Mouse (Mus musculus) hindbrain, embryonic 12.5 days (tissue): ENCODE measurements around the gene A930002H24Rik. TPM values are rescaled to one million over a fixed set of nuclear protein-coding genes. Genes with fewer than 3 reads are reported as not detected.

Experiments
- ATAC-seq: fragments of 200-750 bp; cut with Nextera tagmentation; 2 replicates; pipeline ENCODE4 v1.8.0; 2017; ENCODE audit warnings: moderate TSS enrichment; ENCODE audit not compliant: low FRiP score
- H3K27ac ChIP-seq: fragments of 300-500 bp; sonication (generic); 2 replicates; pipeline ENCODE4 v1.5.1; 2016; ENCODE audit warnings: mild to moderate bottlenecking
- H3K27me3 ChIP-seq: fragments of 300-500 bp; sonication (generic); 2 replicates; pipeline ENCODE4 v1.6.1; 2016; ENCODE audit warnings: mild to moderate bottlenecking
- H3K36me3 ChIP-seq: fragments of 300-500 bp; sonication (generic); 2 replicates; pipeline ENCODE4 v1.6.1; 2016; ENCODE audit warnings: mild to moderate bottlenecking
- H3K4me1 ChIP-seq: fragments of 300-500 bp; sonication (generic); 2 replicates; pipeline ENCODE4 v1.6.1; 2016
- H3K4me2 ChIP-seq: fragments of 300-500 bp; sonication (generic); replicated peaks from 2 replicates; pipeline ENCODE4 v1.6.1; 2016; ENCODE audit warnings: mild to moderate bottlenecking
- H3K4me3 ChIP-seq: fragments of 300-500 bp; sonication (generic); 2 replicates; pipeline ENCODE4 v1.5.1; 2016; ENCODE audit warnings: mild to moderate bottlenecking
- H3K9ac ChIP-seq: fragments of 300-500 bp; sonication (generic); 2 replicates; pipeline ENCODE4 v1.6.1; 2016; ENCODE audit warnings: mild to moderate bottlenecking, moderate library complexity
- H3K9me3 ChIP-seq: fragments of 300-500 bp; sonication (generic); replicated peaks from 2 replicates; pipeline ENCODE4 v1.6.1; 2016; ENCODE audit warnings: mild to moderate bottlenecking
- WGBS: fragments of 180-500 bp; shearing (Covaris S2); methylation state at CpG from one replicate; pipeline ENCODE4 v1.1.7; 2016; 5-methylcytosine and 5-hydroxymethylcytosine counted together
- polyA plus RNA-seq: library from polyadenylated mRNA; unstranded; fragments of >200 nt; fragmentation: Nextera tagmentation; extraction: Ambion mirVana; gene quantifications from 2 replicates; pipeline ENCODE4 v1.2.1, GENCODE M21; 2016

The A930002H24Rik gene
- polyA plus RNA-seq, 1 experiment from 2014 or later, result 2.8 TPM

- Histone ChIP-seq H3K9ac (no peak overlapping the region), H3K36me3 (no peaks in the 10 kb centered on the region), H3K27me3 (no peaks in the 10 kb centered on the region), H3K4me1 (no peaks in the 10 kb centered on the region), H3K4me3 (no peak overlapping the region), H3K27ac (no peak overlapping the region), H3K4me2 (no peak overlapping the region), H3K9me3 (no peaks in the 10 kb centered on the region)
- ATAC-seq, result no peak
- WGBS, result 65% methylated on average over 5 of the region's 5 CpGs
Observed at GRCm38 (mm10) chr17:63828561-63829332, 34.8 kb downstream of the A930002H24Rik start.

GRCm38 (mm10) chr17:63826767-63827166, 36.8 kb downstream of the A930002H24Rik start:
- Histone ChIP-seq H3K27me3 (no peaks in the 10 kb centered on the region), H3K4me1 (no peaks in the 10 kb centered on the region), H3K4me2 (no peak overlapping the region), H3K27ac (no peak overlapping the region), H3K4me3 (no peak overlapping the region), H3K9ac (no peak overlapping the region), H3K9me3 (no peaks in the 10 kb centered on the region), H3K36me3 (no peaks in the 10 kb centered on the region)
- no peak for ATAC-seq
- WGBS, result 94% methylated on average over 7 of the region's 7 CpGs

GRCm38 (mm10) chr17:63826196-63826595, 37.4 kb downstream of the A930002H24Rik start:
- H3K9ac ChIP-seq, result no peak overlapping the region
- no peak overlapping the region for H3K4me2 ChIP-seq
- 82% methylated on average over 8 of the region's 8 CpGs for WGBS
- no peak for ATAC-seq
- H3K4me1 ChIP-seq, result no peaks in the 10 kb centered on the region
- H3K36me3 ChIP-seq, result no peaks in the 10 kb centered on the region
- H3K27ac ChIP-seq, result no peak overlapping the region
- no peak overlapping the region for H3K4me3 ChIP-seq
- no peaks in the 10 kb centered on the region for H3K27me3 ChIP-seq
- H3K9me3 ChIP-seq, result no peaks in the 10 kb centered on the region

GRCm38 (mm10) chr17:63824141-63824540, 39.5 kb downstream of the A930002H24Rik start:
- no peaks in the 10 kb centered on the region for H3K9me3 ChIP-seq
- no peak overlapping the region for H3K4me2 ChIP-seq
- 93% methylated on average over 4 of the region's 4 CpGs for WGBS
- no peaks in the 10 kb centered on the region for H3K36me3 ChIP-seq
- H3K27ac ChIP-seq, result no peak overlapping the region
- H3K27me3 ChIP-seq, result no peaks in the 10 kb centered on the region
- H3K4me3 ChIP-seq, result no peak overlapping the region
- no peaks in the 10 kb centered on the region for H3K4me1 ChIP-seq
- no peak for ATAC-seq
- H3K9ac ChIP-seq, result no peak overlapping the region

GRCm38 (mm10) chr17:63818444-63819027, 45.1 kb downstream of the A930002H24Rik start:
- Histone ChIP-seq H3K36me3 (no peaks in the 10 kb centered on the region), H3K9ac (no peak overlapping the region), H3K27me3 (no peaks in the 10 kb centered on the region), H3K4me2 (no peak overlapping the region), H3K9me3 (no peaks in the 10 kb centered on the region), H3K4me1 (no peaks in the 10 kb centered on the region), H3K4me3 (no peak overlapping the region), H3K27ac (no peak overlapping the region)
- no peak for ATAC-seq
- 87% methylated on average over 10 of the region's 10 CpGs for WGBS

GRCm38 (mm10) chr17:63813552-63813951, 50.0 kb downstream of the A930002H24Rik start:
- no peak overlapping the region for H3K9ac ChIP-seq
- H3K4me1 ChIP-seq, result peaks cover 6% of the 10 kb centered on the region; the same call in 1 of the 2 replicates
- no peak for ATAC-seq
- H3K27ac ChIP-seq, result no peak overlapping the region
- no peaks in the 10 kb centered on the region for H3K36me3 ChIP-seq
- 86% methylated on average over 6 of the region's 6 CpGs for WGBS
- H3K27me3 ChIP-seq, result no peaks in the 10 kb centered on the region
- no peaks in the 10 kb centered on the region for H3K9me3 ChIP-seq
- no peak overlapping the region for H3K4me3 ChIP-seq
- no peak overlapping the region for H3K4me2 ChIP-seq

Other genes starting within 250 kb of the A930002H24Rik start
- gene Fer, start 729 bp downstream of the A930002H24Rik start, polyA plus RNA-seq, result 33.1 and 39.9 TPM in 2 replicates